Mouse (Mus musculus) bone marrow macrophage, adult 2 months (primary cell): ENCODE results near the gene Isca1.
"Not testable (repeated sequence)": the region's sequence is repeated elsewhere in the genome, so short reads cannot be mapped to it uniquely, and the experiment has no call there.

Experiments used
- CTCF ChIP-seq: IDR thresholded peaks from 2 replicates; pipeline ENCODE4 v1.5.1; 2012; ENCODE audit warnings: low read depth, mild to moderate bottlenecking, low read length, moderate library complexity
- POLR2A ChIP-seq: IDR thresholded peaks from 2 replicates; pipeline ENCODE4 v1.6.1; 2012; ENCODE audit warnings: mild to moderate bottlenecking, low read depth, low read length, borderline replicate concordance

GRCm38 (mm10) chr13:59722089-59722488, 47.5 kb downstream of the Isca1 start:
- TF ChIP-seq CTCF, POLR2A: not testable (repeated sequence)
